Mouse (Mus musculus) splenic B cell, adult 2 months (primary cell): ENCODE data around the gene Zfp786.

ENCODE experiments used
- DNase-seq: peaks from one replicate; pipeline ENCODE4 v3.0.0-alpha.2; 2011; ENCODE audit warnings: low read depth, low spot score
- H3K27me3 ChIP-seq: 2 replicates; pipeline ENCODE4 v1.6.1; 2012; ENCODE audit warnings: mild to moderate bottlenecking, low read length, moderate library complexity, mixed read lengths; ENCODE audit not compliant: control insufficient read depth, poor library complexity, insufficient read depth, severe bottlenecking
- H3K36me3 ChIP-seq: 2 replicates; pipeline ENCODE4 v1.6.1; 2012; ENCODE audit warnings: mild to moderate bottlenecking, low read length, moderate library complexity, mixed read lengths; ENCODE audit not compliant: control insufficient read depth, poor library complexity, insufficient read depth, severe bottlenecking

The Zfp786 gene

DNA sequence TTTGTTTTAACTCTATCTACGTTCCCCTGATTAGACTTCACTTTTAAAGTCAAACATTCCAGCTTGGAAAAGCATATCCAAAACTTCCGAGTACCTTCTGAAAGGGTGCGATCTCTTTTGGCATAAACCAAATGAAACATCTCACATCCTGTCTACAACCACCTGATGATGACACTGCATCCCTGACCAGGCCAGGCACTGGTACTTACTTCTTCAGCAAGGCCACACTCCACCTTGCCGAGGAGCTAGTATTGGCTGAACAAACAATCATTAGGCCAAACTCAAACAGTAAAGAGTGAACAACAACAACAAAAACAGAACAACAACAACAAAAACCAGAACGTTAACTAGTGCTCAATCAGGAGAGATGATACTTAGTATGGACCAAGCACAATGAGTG, 19.3 kb downstream of the Zfp786 start:
- H3K36me3 ChIP-seq, result no peaks in the 10 kb centered on the region
- DNase-seq, result no peak
- H3K27me3 ChIP-seq, result no peaks in the 10 kb centered on the region

DNA sequence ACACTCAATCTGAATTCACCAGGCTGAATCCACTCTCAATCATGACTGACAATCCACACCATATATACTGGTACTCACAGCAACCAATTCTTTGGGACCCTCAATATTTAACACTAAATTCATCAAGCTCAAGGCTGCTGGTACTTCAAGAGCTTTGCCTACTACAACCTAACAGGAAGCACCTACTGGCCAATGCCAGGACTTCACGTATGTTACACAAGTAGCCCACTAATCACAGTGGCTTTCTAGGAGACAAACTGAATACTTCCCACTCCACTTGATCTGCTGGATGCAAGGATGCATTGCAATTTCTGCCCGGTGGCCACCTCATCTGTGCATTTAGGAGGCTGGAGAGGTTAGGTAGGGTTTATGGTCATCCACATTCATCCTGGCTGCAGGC, 20.5 kb downstream of the Zfp786 start:
- H3K36me3 ChIP-seq, result peaks cover 2% of the 10 kb centered on the region
- H3K27me3 ChIP-seq, result no peaks in the 10 kb centered on the region
- peak; percentile 57 for DNase-seq

DNA sequence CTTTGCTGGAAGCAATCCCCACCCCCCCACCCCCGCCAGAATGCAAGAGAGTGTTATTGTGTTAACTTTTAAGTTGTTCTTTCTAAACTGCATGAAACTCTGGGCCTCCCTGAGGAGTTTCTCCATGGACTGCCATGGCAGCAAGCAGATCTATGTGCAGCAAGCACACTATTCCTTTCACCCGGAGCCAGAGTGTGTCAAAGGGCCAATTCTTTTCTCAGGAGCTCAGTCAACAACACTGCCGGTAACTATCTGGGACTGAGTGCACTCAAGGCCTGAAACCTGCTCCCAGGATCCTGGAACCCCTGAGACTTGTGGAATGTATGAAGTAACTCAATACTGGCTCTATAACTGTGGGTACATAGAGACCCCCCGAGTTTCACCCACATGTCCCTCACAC, 21.6 kb downstream of the Zfp786 start:
- peaks cover 2% of the 10 kb centered on the region for H3K36me3 ChIP-seq
- H3K27me3 ChIP-seq, result no peaks in the 10 kb centered on the region
- DNase-seq, result no peak

DNA sequence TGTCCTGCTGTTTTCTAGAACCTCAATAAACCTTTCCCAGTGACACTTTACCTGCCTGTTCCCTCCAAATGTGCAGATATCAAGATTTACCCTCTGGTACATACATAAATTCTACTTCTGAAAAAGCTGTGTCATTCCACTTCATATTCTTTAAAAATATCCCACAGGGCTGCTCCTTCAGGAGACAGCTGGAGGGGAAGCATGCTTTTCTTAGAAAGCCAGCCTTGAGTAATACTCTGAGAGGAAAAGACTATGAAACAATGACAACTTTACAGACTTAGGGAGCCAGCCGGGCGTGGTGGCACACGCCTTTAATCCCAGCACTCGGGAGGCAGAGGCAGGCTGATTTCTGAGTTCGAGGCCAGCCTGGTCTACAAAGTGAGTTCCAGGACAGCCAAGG, 22.1 kb downstream of the Zfp786 start:
- Histone ChIP-seq H3K27me3 (no peaks in the 10 kb centered on the region), H3K36me3 (peaks cover 3% of the 10 kb centered on the region)
- DNase-seq, result no peak

DNA sequence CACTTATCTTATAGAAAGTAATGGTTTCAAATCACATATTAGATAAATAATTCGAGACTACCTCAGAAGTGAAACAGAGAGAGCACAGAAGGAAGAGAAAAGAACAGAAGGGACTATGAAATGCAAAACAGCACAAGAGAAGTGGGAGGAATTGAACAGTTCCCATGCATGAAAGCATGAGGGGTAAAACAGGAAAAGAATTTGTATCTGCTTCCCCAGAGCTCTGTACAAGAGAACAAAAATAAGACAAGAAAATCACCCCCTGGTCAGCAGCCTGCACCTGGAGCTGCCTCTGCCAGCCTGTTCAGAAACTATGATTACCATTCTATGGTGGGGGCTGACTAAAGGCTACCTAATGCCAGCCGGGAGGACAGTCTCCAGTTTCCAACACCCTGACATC, 23.2 kb downstream of the Zfp786 start:
- peak; percentile 49 for DNase-seq
- H3K27me3 ChIP-seq, result no peaks in the 10 kb centered on the region
- peaks cover 7% of the 10 kb centered on the region for H3K36me3 ChIP-seq

DNA sequence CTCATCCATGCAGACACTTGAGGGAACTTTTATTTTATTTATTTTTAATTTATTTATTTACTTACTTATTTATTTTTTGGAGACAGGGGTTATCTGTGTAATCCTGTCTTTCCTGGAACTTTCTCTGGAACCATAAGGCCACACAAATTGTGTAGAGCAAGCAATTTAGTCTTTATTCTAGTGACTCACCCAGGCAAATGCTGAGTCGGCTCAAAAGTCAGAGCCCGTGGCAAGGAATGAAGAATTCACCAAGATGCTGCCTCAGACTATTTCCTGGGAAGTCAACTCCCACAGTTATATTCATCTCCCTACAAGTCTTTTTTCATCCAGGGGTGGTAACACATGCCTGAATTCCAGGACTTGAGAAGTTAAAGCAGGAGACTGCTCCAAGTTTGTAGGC, 25.1 kb downstream of the Zfp786 start:
- peaks cover 8% of the 10 kb centered on the region for H3K36me3 ChIP-seq
- no peaks in the 10 kb centered on the region for H3K27me3 ChIP-seq
- no peak for DNase-seq

DNA sequence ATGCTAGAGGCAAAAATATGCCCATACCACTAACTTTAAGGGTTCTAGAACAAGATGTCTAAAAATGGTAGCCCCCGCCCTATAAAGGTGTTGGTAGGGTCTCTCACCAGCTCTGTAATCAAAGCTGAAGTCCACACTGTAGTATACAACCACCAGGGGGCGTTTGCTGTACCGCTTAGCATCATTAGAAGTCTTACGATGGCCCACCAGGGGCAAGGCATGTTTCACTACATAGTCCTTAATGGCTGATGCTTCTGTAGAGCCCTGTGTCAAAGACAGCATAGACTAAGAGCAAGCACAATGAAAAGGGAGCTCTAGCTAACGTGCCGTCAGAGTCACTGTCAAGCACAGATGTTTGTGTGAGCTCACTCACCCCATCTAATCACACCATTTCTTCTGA, 31.6 kb downstream of the Zfp786 start:
- Histone ChIP-seq H3K27me3 (no peaks in the 10 kb centered on the region), H3K36me3 (peaks cover 20% of the 10 kb centered on the region)
- DNase-seq, result peak; percentile 91

DNA sequence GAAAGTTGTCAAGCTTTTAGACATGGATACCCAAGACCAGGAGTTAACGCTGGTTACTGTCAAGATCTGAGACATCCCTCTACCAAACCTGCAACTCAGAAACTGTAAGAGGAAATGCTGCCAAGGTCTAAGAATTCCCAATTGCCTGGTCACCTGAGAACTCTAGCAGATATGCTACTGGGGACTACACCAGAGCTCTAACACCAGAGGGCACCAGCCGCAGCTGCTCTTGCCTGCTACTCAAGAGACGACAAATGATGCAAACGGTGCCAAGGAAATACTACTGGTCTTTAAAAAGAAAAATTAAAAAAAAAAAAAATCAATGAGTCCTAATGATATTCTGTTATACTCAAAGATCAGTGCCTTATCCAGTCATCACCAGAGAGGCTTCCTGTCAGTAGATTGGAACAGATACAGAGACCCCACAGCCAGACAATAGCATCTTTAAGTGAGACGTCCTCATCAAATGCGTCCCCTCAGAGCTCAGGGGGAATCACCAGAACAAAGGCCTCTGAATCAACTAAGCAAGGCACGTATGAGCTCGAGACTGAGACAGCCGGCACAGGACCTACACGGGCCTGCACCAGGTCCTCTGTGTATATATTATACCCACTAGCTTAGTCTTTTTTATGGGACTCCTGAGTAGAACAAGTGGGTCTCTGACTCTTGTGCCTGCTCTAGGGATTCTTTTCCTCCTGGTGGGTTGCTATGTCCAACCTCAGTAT, 36.4 kb downstream of the Zfp786 start:
- DNase-seq, result peak; percentile 62

DNA sequence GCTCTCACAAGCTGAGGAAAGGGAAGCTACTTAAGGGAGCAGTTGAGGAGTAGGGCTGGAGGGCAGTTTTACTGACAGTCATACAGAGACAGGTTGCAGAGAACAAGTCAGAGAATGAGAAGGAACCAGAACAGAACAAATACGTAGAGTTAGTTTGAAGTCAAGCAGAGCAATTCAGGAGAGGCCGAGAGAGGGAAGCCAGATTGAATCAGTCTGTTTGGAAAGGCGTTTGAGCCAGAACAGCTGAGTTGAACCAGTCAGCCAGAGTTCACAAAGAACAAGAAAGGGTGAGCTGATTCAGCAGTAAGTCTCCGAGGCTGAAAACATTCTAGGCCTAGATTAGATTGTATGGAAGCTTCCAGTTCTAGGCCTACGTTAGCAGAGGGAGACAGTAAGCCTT, 37.4 kb downstream of the Zfp786 start:
- peaks cover 4% of the 10 kb centered on the region for H3K36me3 ChIP-seq
- DNase-seq, result no peak
- no peaks in the 10 kb centered on the region for H3K27me3 ChIP-seq

More for the DNA sequence above, 36.4 kb downstream of the Zfp786 start:
- Histone ChIP-seq H3K36me3 (peaks cover 4% of the 10 kb centered on the region), H3K27me3 (no peaks in the 10 kb centered on the region)

DNA sequence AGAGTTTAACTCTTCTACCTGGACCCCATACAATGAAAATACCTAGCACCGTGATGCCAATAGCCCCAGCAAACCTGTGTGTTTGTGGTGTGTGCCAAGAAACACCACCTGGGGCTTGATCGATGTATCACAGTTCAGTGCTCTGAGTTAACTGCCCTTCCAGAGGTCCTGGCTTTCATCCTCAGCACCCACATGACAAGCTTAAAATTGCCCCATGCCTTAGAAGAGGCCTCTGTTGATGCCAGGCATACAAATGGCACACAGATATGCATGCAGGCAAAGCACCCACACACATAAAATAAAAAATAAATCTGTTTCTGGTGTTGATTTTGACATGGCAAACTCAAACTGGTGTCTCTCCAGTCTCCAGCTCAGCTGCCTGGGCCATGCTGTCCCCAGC, 38.1 kb downstream of the Zfp786 start:
- H3K36me3 ChIP-seq, result peaks cover 4% of the 10 kb centered on the region
- no peaks in the 10 kb centered on the region for H3K27me3 ChIP-seq
- DNase-seq, result no peak

DNA sequence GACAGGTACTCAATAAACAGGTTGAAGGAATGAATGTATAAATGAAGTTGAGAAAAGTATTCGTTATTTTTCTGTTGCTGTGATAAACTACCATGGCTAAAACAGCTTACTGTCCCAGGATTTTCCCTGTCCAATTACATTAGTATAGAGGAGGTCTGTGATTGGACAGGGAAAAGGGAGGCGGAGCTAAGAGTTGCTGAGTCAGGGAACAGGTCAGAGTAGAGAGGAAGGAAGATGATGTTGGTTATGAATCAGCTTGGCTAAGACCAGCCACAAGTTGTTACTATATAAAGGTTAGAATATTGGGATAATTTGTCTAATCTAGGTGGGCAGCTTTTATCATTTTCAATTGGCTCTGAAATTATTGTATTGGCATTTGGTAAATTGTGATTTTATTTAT, 39.9 kb downstream of the Zfp786 start:
- Histone ChIP-seq H3K27me3 (no peaks in the 10 kb centered on the region), H3K36me3 (no peaks in the 10 kb centered on the region; the same call in none of the 2 replicates)
- DNase-seq, result peak; percentile 28

DNA sequence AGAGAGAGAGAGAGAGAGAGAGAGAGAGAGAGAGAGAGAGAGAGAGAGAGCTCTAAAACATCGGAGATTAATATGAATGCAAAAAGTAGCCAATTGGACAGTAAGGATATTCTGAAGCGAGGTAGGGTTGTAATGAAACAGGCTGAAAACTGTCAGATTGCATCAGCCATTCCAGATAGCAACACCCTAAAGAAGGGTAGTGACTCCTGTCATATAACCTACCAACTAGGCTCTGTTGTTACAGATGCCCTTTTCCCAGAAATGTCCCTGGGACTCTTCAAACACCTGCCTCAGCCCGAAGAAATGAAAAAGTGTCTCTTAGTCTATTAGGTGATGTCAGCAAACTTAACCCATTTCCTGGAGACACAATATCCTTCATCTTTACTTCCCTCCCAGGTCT, 41.8 kb downstream of the Zfp786 start:
- peak; percentile 23 for DNase-seq
- no peaks in the 10 kb centered on the region for H3K36me3 ChIP-seq
- no peaks in the 10 kb centered on the region for H3K27me3 ChIP-seq

DNA sequence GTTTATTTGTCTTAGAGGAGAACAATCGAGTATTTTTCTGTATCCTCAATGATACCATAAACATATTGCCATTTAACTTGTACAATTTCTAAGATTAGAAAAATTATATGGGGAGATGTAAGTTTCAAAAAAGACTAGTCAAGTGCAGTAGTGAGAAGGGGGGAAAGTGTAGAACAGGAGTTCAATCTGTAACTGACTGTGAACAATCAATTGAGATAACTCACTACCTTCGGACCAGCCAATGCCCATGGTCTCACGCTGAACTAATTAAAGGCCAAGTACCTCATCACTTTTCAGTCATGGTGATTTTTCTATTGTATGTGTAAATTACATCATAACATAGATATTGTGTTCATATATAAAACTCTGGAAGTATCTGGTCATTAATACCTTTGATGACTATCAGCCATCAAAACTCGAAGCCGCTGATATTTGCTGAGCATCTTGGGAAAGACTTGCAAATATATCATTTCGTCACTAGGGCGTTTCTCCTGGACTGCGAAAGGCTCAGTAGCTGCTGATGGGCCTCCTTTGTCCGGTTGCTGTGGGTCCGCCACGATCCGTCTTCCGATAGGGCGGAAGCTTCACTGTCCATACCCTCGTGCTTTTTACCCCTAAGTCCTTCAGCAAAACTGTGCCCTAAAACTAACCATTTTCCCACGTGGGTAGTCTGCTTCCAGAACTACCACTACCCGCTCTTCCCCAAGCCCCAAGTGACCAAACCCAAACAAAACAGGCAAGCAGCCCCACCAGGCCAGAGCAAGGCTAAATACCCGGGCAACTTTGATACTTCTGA, 42.5 kb downstream of the Zfp786 start:
- peak; percentile 89 for DNase-seq
- Histone ChIP-seq H3K36me3 (no peaks in the 10 kb centered on the region), H3K27me3 (no peaks in the 10 kb centered on the region)

DNA sequence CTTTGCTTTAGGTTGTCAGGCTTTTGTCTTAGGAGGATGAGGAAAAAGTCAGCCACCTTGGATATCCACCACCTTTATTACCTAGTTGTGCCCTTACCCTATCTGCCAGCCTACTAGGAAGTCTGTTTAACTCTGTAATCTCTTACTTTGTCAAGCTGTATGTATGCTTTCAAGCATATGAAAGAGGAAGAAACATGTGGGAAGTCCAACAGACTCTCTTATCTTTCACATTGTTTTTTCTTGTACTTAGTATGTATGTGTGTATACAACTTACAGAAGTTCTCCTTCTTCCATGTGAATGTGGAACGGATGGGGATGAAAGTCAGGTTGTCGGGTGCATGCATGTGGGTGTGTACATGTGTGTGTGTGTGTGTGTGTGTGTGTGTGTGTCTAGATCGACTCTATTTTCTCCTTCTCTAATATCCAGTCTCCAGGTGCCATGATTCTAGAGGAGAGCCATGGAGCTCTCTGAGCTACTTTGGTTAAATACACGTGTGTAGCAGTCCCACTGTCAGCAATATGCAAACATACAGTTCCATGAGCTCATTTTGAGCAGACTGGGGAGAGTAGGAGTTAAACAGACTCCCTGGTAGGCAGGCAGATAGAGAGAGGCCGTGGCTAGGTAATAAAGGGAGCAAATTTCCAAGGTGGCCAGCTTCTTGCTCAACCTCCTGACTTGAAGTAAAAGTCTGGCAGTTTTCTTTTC, 45.8 kb downstream of the Zfp786 start:
- Histone ChIP-seq H3K36me3 (no peaks in the 10 kb centered on the region), H3K27me3 (no peaks in the 10 kb centered on the region)
- peak; percentile 43 for DNase-seq
